Comparison of ENCODE assay signal across 8 mouse cellular contexts in the genomic region with DNA sequence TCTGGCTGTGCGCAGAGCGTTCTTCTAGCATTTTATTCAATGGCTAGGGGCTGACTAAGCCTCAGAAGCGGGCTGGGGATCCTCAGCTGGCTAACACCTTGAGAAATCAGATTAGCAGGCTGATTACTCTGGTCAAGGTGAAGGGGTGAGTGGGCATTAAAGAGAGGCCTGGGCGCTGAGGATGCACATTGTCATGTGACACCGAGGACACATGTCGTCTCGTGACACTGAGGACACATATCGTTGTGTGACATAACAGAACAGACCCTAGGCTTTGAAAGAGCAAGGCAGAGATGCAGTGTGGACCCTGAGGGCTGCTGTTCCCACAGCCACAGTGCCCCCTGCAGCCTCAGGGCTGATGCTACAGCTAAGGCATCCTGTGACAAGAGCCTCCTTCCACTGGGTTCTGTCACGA. TPM values are rescaled to one million over a fixed set of nuclear protein-coding genes. Genes with fewer than 3 reads are reported as not detected.
DNase-seq lines count a peak whose midpoint lies in the region; ATAC-seq and TF ChIP-seq lines count a peak whose summit lies in the region.

No protein-coding gene starts in this region.

- no peak overlapping the region for H3K4me3 ChIP-seq in cerebellum, adult 2 months (replicated peaks; ENCODE audit: insufficient read depth, low read depth, low read length)
- no peak overlapping the region for H3K4me3 ChIP-seq in midbrain, embryonic 12.5 days
- H3K4me3 ChIP-seq in midbrain, embryonic 13.5 days (replicated peaks): no peak overlapping the region
- no peak overlapping the region for H3K4me3 ChIP-seq in embryonic fibroblast, embryonic 13.5 days (ENCODE audit: insufficient read depth, low read length)

- DNase-seq in cerebellum, adult 2 months: peak in 1 of 2 experiments; percentile 16
- no peak for DNase-seq in cerebellum, adult 18-20 months
- peak; percentile 54 for DNase-seq in lung, postnatal 25 days (ENCODE audit: low spot score)
- peak; percentile 71 to 80 for DNase-seq in thymus, postnatal 36 days
- DNase-seq in gastrocnemius, postnatal 10 days: no peak

- 65% methylated on average over 9 of the region's 9 CpGs for WGBS in cerebellum, adult 2 months
- WGBS in midbrain, embryonic 12.5 days: 59% methylated on average over 9 of the region's 9 CpGs
- WGBS in midbrain, embryonic 13.5 days: 65% methylated on average over 9 of the region's 9 CpGs

- TF ChIP-seq CTCF in cerebellum, adult 2 months (IDR thresholded peaks at IDR 0.05; ENCODE audit: borderline replicate concordance, insufficient read depth, low read depth, low read length): peak; percentile 60
- TF ChIP-seq CTCF in embryonic fibroblast, embryonic 13.5 days (IDR thresholded peaks at IDR 0.05; ENCODE audit: borderline replicate concordance, insufficient read depth, low read length): peak; percentile 92

- H3K27me3 ChIP-seq in cerebellum, adult 2 months (ENCODE audit: control insufficient read depth, insufficient read depth, low read length): no peaks in the 10 kb centered on the region
- H3K27me3 ChIP-seq in midbrain, embryonic 12.5 days: no peaks in the 10 kb centered on the region
- H3K27me3 ChIP-seq in midbrain, embryonic 13.5 days: no peaks in the 10 kb centered on the region

- H3K9me3 ChIP-seq in midbrain, embryonic 12.5 days: no peaks in the 10 kb centered on the region
- H3K9me3 ChIP-seq in midbrain, embryonic 13.5 days: peaks cover 4% of the 10 kb centered on the region

- H3K9ac ChIP-seq in midbrain, embryonic 12.5 days (replicated peaks): 0 out of 2 replicates have a peak overlapping the region, but pooled peaks have one; percentile 24
- no peak overlapping the region; the same call in 1 of the 2 replicates for H3K9ac ChIP-seq in midbrain, embryonic 13.5 days (replicated peaks)

- no peak overlapping the region for H3K4me2 ChIP-seq in midbrain, embryonic 12.5 days (replicated peaks)
- H3K4me2 ChIP-seq in midbrain, embryonic 13.5 days (replicated peaks): no peak overlapping the region

- no peak for TF ChIP-seq POLR2A in cerebellum, adult 2 months (IDR thresholded peaks at IDR 0.05; ENCODE audit: borderline replicate concordance, insufficient read depth, low read length)
- TF ChIP-seq POLR2A in embryonic fibroblast, embryonic 13.5 days (IDR thresholded peaks at IDR 0.05; ENCODE audit: low read depth, low read length): no peak

- H3K27ac ChIP-seq in cerebellum, adult 2 months (ENCODE audit: insufficient read depth, low read length): no peak overlapping the region
- no peak overlapping the region for H3K27ac ChIP-seq in midbrain, embryonic 12.5 days (replicated peaks)
- no peak overlapping the region for H3K27ac ChIP-seq in midbrain, embryonic 13.5 days
- H3K27ac ChIP-seq in embryonic fibroblast, embryonic 13.5 days (ENCODE audit: insufficient read depth, low read length): no peak overlapping the region

- peaks cover 26% of the 10 kb centered on the region for H3K4me1 ChIP-seq in cerebellum, adult 2 months (ENCODE audit: control insufficient read depth, insufficient read depth, low read length)
- 0 out of 2 replicates have a peak, but pooled peaks cover 5% of the 10 kb centered on the region for H3K4me1 ChIP-seq in midbrain, embryonic 12.5 days
- peaks cover 5% of the 10 kb centered on the region; the same call in 1 of the 2 replicates for H3K4me1 ChIP-seq in midbrain, embryonic 13.5 days (replicated peaks)
- peaks cover 2% of the 10 kb centered on the region; the same call in 1 of the 2 replicates for H3K4me1 ChIP-seq in embryonic fibroblast, embryonic 13.5 days (ENCODE audit: control insufficient read depth, insufficient read depth, low read length)

- no peak for ATAC-seq in midbrain, embryonic 12.5 days (ENCODE audit: low FRiP score, low read depth)
- no peak for ATAC-seq in midbrain, embryonic 13.5 days

- H3K36me3 ChIP-seq in midbrain, embryonic 12.5 days: no peaks in the 10 kb centered on the region
- no peaks in the 10 kb centered on the region for H3K36me3 ChIP-seq in midbrain, embryonic 13.5 days

RNA-seq across cellular contexts. Expression of a gene that starts 23.8 kb away (rescaled TPM):
- polyA plus RNA-seq in cerebellum, adult 2 months (2012; rRNA removed): 43.6 and 47.0 TPM in 2 replicates
- polyA plus RNA-seq in midbrain, embryonic 12.5 days (2016; fragmentation: Nextera tagmentation; extraction: Ambion mirVana): 28.3 and 28.9 TPM in 2 replicates
- 43.7 TPM in 2 replicates for polyA plus RNA-seq in midbrain, embryonic 13.5 days (2015; fragmentation: Nextera tagmentation; extraction: Ambion mirVana)
- 25.1 and 33.9 TPM in 2 replicates for polyA plus RNA-seq in embryonic fibroblast, embryonic 13.5 days (2011; ENCODE audit: insufficient read length, low read depth, missing spikeins)
- 10 to 100 TPM in 1 of 2 experiments, 1 to 10 TPM in 1; 6.1 to 11.1 TPM for total RNA-seq in gastrocnemius, postnatal 10 days (2021)

RNA-seq across cellular contexts. Expression of a gene that starts 27.8 kb away (rescaled TPM):
- polyA plus RNA-seq in cerebellum, adult 2 months (2012; rRNA removed): 119 and 127 TPM in 2 replicates
- polyA plus RNA-seq in midbrain, embryonic 12.5 days (2016; fragmentation: Nextera tagmentation; extraction: Ambion mirVana): 116 and 118 TPM in 2 replicates
- polyA plus RNA-seq in midbrain, embryonic 13.5 days (2015; fragmentation: Nextera tagmentation; extraction: Ambion mirVana): 83.5 and 90.1 TPM in 2 replicates
- polyA plus RNA-seq in embryonic fibroblast, embryonic 13.5 days (2011; ENCODE audit: insufficient read length, low read depth, missing spikeins): 55.7 and 72.1 TPM in 2 replicates
- 10 to 100 TPM; 49.3 to 53.5 TPM for total RNA-seq in gastrocnemius, postnatal 10 days (2021)

Comparison
In these comparisons a context has a peak if more than half of its experiments do, and no peak if none do; other contexts are left out.
1. DNase-seq: peak in lung, postnatal 25 days (single experiment) and thymus, postnatal 36 days (2 of 2); none in cerebellum, adult 18-20 months (0 of 2) and gastrocnemius, postnatal 10 days (single experiment).